Mouse (Mus musculus) common myeloid progenitor, adult 5-6 weeks (primary cell): Measurements from ENCODE around the gene Trip4. TPM values are rescaled to one million over a fixed set of nuclear protein-coding genes. Genes with fewer than 3 reads are reported as not detected.

Experiments
- ATAC-seq: replicated peaks from 2 replicates; pipeline ENCODE4 v1.8.0; 2016; ENCODE audit warnings: low read depth, mild to moderate bottlenecking, moderate TSS enrichment, inconsistent platforms; ENCODE audit not compliant: poor library complexity, severe bottlenecking
- total RNA-seq: library from RNA; stranded (forward); fragments of 200-1000, 187-1606 nt; gene quantifications from 2 replicates; pipeline ENCODE4 v1.2.3, GENCODE M21; 2017

Gene Trip4
- total RNA-seq, 1 experiment from 2014 or later = 15.3 TPM

DNA sequence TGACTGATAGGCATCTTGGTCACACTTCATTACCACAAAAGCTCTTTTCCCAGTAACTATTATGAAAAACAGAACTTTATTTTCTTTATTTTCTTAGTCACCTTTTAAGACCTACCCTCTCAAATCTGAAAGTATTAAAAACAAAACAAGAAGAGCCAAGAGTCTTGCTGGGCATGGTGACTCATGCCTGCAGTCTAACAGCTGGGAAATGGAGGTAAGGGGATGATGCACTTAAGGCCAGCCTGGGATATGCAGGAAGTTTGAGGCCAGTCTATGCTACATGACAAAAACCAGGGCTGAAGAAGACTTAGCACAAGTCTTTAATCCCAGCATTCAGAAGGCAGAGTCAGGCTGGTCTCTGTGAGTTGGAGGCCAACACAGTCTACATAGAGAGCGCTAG lies 68.8 kb downstream of the Trip4 start:
- no peak for ATAC-seq

DNA sequence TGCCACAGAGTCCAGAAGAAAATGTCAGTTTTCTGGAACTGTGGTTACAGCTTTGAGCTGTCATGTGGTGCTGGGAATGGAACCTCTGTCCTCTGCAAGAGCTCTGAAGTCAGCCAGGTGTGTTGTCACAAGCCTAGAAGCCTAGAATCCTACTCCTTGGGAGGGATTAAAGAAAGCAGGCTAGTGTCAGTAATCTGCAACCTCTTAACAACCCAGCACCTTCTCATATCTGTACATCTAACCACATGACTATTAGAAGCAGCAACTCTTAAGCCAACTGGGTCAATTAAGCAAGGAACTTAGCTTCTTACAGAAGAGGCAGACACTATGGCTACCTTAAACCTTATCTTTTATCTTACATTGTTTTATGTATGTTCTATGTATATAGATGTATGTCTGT lies 71.7 kb downstream of the Trip4 start:
- ATAC-seq = no peak

- no peak for ATAC-seq
These were observed 73.8 kb downstream of the Trip4 start for GRCm38 (mm10) chr9:65834628-65835354.

- no peak for ATAC-seq
These were observed 75.0 kb downstream of the Trip4 start for GRCm38 (mm10) chr9:65833640-65834039.

GRCm38 (mm10) chr9:65833230-65833629 lies 75.4 kb downstream of the Trip4 start:
- no peak for ATAC-seq

DNA sequence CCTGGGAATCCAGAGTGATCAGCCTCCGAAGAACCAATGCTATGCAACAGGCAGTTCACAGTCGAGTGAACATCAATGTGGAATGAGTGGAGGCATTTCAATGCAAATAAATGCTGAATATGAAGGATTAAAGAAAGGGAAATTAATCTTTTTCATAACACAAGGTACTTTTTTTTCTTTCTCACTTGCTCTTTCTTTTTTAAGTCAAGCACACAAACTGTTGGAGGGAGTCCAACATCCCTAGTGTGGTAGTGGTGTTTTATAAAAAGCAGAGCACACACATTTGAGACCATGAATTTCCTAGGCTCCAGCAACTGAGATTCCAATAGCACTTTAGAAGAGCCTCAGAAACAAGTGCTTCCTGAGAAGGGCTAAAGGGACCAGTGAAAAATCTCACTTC lies 76.6 kb downstream of the Trip4 start:
- no peak for ATAC-seq

DNA sequence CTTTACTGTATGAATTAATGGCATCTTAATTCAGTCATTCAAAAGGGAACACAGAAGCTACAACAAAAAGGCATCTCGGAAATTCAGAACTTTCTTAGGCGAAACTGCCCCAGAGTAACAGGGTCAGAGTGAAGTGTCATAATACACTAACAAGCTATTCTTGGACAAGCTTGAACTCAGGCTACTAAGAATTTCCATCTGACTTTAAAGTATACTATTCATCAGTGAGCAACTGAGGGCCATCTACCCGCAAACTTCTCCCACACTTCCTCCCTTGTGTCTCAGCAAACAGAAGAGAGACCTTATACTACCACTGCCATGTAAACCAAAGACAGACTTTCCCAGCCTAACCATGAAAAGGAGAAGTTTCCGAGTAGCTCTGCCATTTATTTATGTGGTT lies 77.4 kb downstream of the Trip4 start:
- peak; percentile 27; the same call in 1 of the 2 replicates for ATAC-seq

DNA sequence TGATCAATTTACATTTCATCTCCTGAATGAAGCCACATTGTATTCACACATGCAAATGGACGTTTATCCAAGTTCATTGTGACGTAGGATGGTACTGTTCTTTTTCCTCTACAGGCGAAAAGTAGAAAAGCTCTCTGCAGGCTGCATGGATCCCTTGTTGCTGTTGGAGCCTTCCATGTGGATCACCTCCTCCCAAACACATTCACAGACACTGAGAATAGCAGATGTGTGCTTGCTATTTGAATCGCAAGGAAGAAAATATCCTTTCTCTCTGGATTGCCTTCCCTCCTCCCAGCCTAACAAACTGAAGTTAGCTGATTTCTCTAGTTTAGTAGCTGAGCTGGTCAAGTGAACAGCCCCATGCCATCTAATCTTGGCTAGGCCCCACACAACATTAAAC lies 78.3 kb downstream of the Trip4 start:
- ATAC-seq = no peak

- peak; percentile 51 for ATAC-seq
These were observed 79.2 kb downstream of the Trip4 start for GRCm38 (mm10) chr9:65829410-65829809.

DNA sequence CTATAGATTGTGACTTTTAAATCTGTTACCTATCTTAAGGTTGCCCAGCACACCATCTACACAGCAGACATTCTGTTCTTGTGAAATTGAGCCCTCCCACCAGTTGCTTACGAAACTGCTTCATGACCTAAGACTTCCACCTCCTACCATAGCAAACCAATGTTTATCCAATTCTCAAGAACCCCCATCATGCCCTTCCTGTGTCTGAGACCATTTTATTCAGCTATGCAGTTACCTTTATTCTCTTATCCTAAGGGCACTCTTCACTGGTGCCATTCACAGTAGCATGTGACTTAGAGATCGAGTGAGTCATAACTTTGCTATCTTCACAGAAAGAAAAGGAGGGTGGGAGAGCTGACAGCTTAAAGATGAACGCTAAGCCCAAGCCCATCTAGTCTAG lies 80.1 kb downstream of the Trip4 start:
- ATAC-seq = no peak

DNA sequence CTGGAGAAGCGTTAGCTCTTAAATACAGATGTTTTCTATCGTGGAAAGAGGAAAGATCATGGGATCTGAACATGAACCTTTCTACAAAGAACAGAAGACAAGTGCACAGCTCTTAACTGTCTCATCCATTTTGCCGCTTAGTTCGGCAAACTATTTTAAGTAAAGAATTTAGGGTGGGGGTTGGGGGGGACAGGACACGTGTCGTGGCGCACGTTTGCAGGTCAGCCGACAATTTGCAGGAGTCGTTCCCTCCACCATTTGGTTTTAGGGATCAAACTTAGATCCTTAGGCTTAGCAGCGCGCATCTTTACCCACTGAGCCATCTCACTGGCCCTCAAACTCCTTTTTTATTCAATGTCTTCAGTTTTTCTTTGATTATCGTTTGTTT lies 80.6 kb downstream of the Trip4 start:
- no peak for ATAC-seq

- ATAC-seq = peak; percentile 72
These were observed 81.1 kb downstream of the Trip4 start, which contains the start of gene Zfp609 for GRCm38 (mm10) chr9:65827344-65828015. TSS of gene Zfp609 (minus strand) at chr9:65827564.

DNA sequence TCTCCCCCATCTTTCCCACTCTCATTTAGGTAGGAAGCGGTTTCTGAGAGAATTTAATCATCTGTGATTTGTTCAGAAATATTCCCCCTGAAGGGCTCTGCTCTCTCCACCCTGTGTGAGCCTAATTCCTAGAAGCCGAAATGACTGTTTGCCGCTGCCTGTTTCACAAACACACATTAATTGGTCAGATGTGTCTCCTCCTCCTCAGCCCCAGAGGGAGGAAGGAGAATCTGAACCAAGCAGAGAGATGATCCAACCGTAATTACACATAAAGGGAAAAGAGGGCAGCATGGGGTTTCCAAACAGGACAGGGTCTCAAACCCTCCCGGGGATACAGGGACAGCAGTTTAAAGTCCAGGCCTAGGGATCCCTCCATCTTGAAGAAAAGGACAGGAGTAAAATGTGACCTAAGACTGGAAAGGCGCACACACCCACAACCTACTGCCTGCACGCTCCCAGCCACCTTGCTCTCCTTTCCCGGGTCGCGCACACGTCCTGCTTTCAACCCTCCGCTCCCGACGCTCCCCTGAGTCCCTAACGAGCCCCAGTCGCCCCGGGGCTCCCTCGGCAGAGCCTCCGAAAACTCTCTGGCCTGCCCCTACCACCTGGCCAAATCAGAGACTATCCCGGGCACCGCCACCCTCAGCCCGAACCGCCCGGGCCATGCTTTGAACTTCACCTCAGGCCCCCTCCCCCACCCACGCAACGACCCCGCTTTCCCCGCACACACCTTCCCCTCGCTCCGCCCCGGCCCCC lies 81.8 kb downstream of the Trip4 start:
- ATAC-seq = peak; percentile 24; the same call in 1 of the 2 replicates

- no peak for ATAC-seq
These were observed 82.4 kb downstream of the Trip4 start for GRCm38 (mm10) chr9:65826226-65826587.

DNA sequence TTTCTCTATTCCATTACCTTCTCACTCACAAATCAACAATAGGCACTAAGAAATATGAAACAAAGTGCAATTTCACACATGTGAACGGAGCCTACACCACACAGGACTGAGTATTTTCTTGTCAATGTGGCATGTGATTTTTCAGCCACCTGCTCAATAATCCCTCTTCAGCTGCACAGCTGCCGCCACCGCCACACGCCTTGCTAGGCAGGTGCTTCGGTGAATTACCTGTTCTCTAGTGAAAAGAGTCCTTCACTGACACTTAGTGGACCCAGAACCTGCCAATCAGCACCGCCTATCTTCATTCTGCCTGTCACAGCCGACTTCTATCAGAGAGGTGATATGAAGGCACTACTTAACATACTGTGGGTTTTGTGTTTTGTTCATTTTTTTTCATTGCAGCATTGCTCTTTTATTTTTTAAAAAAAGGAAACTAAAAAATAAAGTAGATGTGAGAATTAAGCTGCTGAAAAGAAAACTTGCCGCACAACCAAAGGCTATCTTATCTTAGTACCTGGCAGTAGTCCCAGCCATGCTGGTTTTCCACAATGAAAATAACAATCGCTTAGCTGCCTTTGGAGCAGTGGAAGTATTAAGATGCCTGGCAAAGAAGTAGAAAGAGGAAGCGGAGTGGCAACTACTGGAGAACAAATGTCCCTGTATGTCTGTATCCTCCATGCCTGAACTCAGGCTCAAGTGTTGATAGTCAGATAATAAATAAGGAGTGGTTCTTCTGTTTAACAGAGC lies 84.7 kb downstream of the Trip4 start:
- no peak for ATAC-seq

GRCm38 (mm10) chr9:65822011-65822410 lies 86.6 kb downstream of the Trip4 start:
- no peak for ATAC-seq

DNA sequence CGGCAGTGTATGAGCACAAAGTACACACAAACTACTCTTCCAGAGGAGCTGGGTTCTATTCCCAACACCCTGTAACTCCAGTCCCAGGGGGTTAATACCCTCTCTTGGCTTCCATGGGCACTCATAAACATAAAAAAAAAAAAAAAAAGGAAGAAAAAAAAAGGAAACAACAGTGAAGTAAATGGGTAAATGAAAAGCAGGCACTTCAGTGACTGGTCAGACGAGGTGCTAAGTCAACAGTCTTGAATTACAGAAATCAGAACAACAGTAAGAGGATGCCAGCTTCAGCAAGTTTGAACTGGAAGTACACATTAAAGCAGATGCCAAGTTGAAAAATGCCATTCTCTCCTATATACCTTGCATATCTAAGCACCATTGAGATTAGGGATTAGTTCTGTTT lies 88.3 kb downstream of the Trip4 start:
- no peak for ATAC-seq

- no peak for ATAC-seq
These were observed 90.2 kb downstream of the Trip4 start for GRCm38 (mm10) chr9:65818402-65818801.

- no peak for ATAC-seq
These were observed 95.8 kb downstream of the Trip4 start for GRCm38 (mm10) chr9:65812841-65813240.

DNA sequence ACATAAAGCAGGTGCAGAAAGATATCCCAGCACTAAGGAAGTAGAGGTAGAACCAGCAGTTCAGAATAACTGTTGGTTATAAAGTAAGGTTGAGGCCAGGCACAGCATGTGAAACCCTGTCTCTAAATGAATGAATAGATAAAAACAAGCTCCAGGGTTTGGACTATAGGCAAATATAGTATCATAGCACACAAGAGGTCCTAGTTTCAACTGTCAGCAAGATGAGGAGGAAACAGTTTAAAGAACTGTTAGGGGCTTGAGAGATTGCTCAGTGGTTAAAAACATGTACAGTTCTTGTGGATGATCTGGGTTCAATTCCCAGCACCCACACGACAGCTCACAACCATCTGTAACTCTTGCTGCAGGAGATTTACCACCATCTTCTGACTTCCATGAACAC lies 96.8 kb downstream of the Trip4 start:
- no peak for ATAC-seq
